Mouse (Mus musculus): ENCODE measurements around the gene Naif1. TPM values are rescaled to one million over a fixed set of nuclear protein-coding genes. Genes with fewer than 3 reads are reported as not detected.

The Naif1 gene
- polyA plus RNA-seq, 1 experiment, result 3.3 TPM

GRCm38 (mm10) chr2:32452441-32452971 lies 2.2 kb downstream of the Naif1 start:
- Histone ChIP-seq H3K4me1 (ENCODE audit: control insufficient read depth, insufficient read depth, low read length) (peaks cover 10% of the 10 kb centered on the region; the same call in 1 of the 2 replicates), H3K27ac (ENCODE audit: insufficient read depth, low read length) (peak overlapping the region; percentile 21; the same call in 1 of the 2 replicates), H3K4me3 (replicated peaks; ENCODE audit: insufficient read depth, low read depth, low read length) (peak overlapping the region; percentile 57), H3K27me3 (ENCODE audit: control insufficient read depth, insufficient read depth, low read length) (no peaks in the 10 kb centered on the region)
- TF ChIP-seq POLR2A (IDR thresholded peaks at IDR 0.05; ENCODE audit: borderline replicate concordance, insufficient read depth, low read length), result no peak
- no peak for TF ChIP-seq CTCF (IDR thresholded peaks at IDR 0.05; ENCODE audit: borderline replicate concordance, insufficient read depth, low read depth, low read length)
- DNase-seq, result peak; percentile 56 to 58
- WGBS, result 92% methylated on average over 16 of the region's 16 CpGs

GRCm38 (mm10) chr2:32453641-32454303 lies 3.5 kb downstream of the Naif1 start:
- no peak for TF ChIP-seq CTCF (IDR thresholded peaks at IDR 0.05; ENCODE audit: borderline replicate concordance, insufficient read depth, low read depth, low read length)
- TF ChIP-seq POLR2A (IDR thresholded peaks at IDR 0.05; ENCODE audit: borderline replicate concordance, insufficient read depth, low read length), result no peak
- Histone ChIP-seq H3K4me3 (replicated peaks; ENCODE audit: insufficient read depth, low read depth, low read length) (no peak overlapping the region), H3K27ac (ENCODE audit: insufficient read depth, low read length) (no peak overlapping the region), H3K4me1 (ENCODE audit: control insufficient read depth, insufficient read depth, low read length) (peaks cover 10% of the 10 kb centered on the region; the same call in 1 of the 2 replicates), H3K27me3 (ENCODE audit: control insufficient read depth, insufficient read depth, low read length) (no peaks in the 10 kb centered on the region)
- DNase-seq, result no peak
- WGBS, result 81% methylated on average over 5 of the region's 5 CpGs

DNA sequence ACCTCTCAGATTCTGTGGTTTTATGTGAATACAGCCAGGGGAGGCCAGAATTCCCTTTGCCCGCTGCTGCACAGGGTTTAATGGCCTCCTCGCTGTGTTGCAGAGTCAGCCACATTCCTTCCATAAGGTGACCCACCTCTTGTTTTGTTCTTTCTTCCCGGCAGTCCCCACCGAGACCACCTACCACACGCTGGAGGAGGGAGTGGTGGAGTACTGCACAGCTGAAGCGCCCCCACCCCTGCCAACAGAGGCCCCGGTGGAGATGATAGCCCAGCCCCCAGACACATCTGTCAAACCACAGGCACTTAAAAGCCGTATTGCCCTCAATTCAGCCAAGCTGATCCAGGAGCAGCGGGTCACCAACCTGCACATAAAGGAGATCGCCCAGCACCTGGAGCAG lies 4.4 kb downstream of the Naif1 start:
- 86% methylated on average over 10 of the region's 10 CpGs for WGBS
- Histone ChIP-seq H3K27me3 (ENCODE audit: control insufficient read depth, insufficient read depth, low read length) (no peaks in the 10 kb centered on the region), H3K4me1 (ENCODE audit: control insufficient read depth, insufficient read depth, low read length) (peaks cover 10% of the 10 kb centered on the region; the same call in 1 of the 2 replicates), H3K4me3 (replicated peaks; ENCODE audit: insufficient read depth, low read depth, low read length) (no peak overlapping the region), H3K27ac (ENCODE audit: insufficient read depth, low read length) (no peak overlapping the region)
- DNase-seq, result no peak
- no peak for TF ChIP-seq CTCF (IDR thresholded peaks at IDR 0.05; ENCODE audit: borderline replicate concordance, insufficient read depth, low read depth, low read length)
- no peak for TF ChIP-seq POLR2A (IDR thresholded peaks at IDR 0.05; ENCODE audit: borderline replicate concordance, insufficient read depth, low read length)

DNA sequence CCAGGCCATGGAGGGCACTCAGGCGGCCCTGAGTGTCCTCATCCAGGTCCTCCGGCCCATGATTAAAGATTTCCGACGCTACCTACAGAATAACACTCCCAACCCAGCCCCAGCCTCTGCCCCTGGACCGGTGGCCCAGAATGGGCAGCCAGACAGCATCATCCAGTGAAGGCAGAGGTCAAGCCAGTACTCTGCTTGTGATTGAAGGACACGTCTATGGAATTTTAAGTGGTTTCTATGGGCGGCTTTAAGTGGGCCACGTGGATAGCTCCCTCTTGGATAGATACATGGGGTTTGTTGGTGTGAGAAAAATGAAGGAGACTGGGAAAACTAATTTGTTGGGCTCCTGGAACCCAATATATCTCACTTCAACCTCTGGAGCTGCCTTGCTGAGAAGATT lies 4.8 kb downstream of the Naif1 start:
- no peak for DNase-seq
- H3K4me3 ChIP-seq (replicated peaks; ENCODE audit: insufficient read depth, low read depth, low read length), result no peak overlapping the region
- no peak for TF ChIP-seq POLR2A (IDR thresholded peaks at IDR 0.05; ENCODE audit: borderline replicate concordance, insufficient read depth, low read length)
- no peak for TF ChIP-seq CTCF (IDR thresholded peaks at IDR 0.05; ENCODE audit: borderline replicate concordance, insufficient read depth, low read depth, low read length)
- 94% methylated on average over 8 of the region's 8 CpGs for WGBS
- no peaks in the 10 kb centered on the region for H3K27me3 ChIP-seq (ENCODE audit: control insufficient read depth, insufficient read depth, low read length)
- H3K4me1 ChIP-seq (ENCODE audit: control insufficient read depth, insufficient read depth, low read length), result peaks cover 10% of the 10 kb centered on the region; the same call in 1 of the 2 replicates
- no peak overlapping the region for H3K27ac ChIP-seq (ENCODE audit: insufficient read depth, low read length)

DNA sequence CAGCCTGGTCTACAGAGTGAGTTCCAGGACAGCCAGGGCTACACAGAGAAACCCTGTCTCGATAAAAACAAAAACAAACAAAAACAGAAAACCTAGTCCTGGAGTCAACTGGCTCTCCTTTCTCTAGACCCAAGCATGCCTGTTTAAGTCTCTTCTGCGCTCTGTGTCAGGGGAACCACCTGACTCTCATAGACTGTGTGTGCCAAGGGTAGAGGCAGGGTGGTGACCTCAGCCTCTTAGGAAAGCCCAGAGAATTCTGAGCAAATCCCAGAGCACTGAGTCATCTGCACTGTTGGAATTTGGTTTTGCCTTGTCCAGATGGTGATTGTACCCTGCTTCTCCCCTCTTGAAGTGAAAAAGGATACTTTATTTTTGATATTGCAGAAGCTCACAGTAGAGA lies 8.0 kb downstream of the Naif1 start:
- Histone ChIP-seq H3K27ac (ENCODE audit: insufficient read depth, low read length) (no peak overlapping the region), H3K4me3 (replicated peaks; ENCODE audit: insufficient read depth, low read depth, low read length) (no peak overlapping the region), H3K27me3 (ENCODE audit: control insufficient read depth, insufficient read depth, low read length) (no peaks in the 10 kb centered on the region), H3K4me1 (ENCODE audit: control insufficient read depth, insufficient read depth, low read length) (no peaks in the 10 kb centered on the region; the same call in 1 of the 2 replicates)
- no peak for TF ChIP-seq POLR2A (IDR thresholded peaks at IDR 0.05; ENCODE audit: borderline replicate concordance, insufficient read depth, low read length)
- no peak for TF ChIP-seq CTCF (IDR thresholded peaks at IDR 0.05; ENCODE audit: borderline replicate concordance, insufficient read depth, low read depth, low read length)
- 72% methylated on average over 2 of the region's 2 CpGs for WGBS
- no peak for DNase-seq

DNA sequence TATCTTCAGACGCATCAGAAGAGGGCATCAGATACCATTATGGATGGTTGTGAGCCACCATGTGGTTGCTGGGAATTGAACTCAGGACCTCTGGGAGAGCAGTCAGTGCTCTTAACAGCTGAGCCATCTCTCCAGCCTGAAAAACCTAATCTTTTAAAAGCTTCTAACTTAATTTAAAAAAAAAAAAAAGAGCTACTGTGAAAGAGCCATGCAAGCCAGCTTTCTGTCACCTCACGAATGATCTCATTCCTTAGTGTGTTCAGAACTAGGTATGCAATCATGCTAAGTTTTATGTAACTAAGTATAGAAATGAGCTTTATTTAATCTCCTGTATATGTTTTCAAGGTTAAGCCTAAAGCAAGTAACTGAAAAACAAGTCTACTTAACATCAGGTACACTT lies 9.4 kb downstream of the Naif1 start:
- no peak for DNase-seq
- TF ChIP-seq CTCF (IDR thresholded peaks at IDR 0.05; ENCODE audit: borderline replicate concordance, insufficient read depth, low read depth, low read length) (no peak), POLR2A (IDR thresholded peaks at IDR 0.05; ENCODE audit: borderline replicate concordance, insufficient read depth, low read length) (no peak)
- no peaks in the 10 kb centered on the region for H3K4me1 ChIP-seq (ENCODE audit: control insufficient read depth, insufficient read depth, low read length)
- 98% methylated on average over 2 of the region's 2 CpGs for WGBS
- no peak overlapping the region for H3K4me3 ChIP-seq (replicated peaks; ENCODE audit: insufficient read depth, low read depth, low read length)
- H3K27me3 ChIP-seq (ENCODE audit: control insufficient read depth, insufficient read depth, low read length), result no peaks in the 10 kb centered on the region
- no peak overlapping the region for H3K27ac ChIP-seq (ENCODE audit: insufficient read depth, low read length)

DNA sequence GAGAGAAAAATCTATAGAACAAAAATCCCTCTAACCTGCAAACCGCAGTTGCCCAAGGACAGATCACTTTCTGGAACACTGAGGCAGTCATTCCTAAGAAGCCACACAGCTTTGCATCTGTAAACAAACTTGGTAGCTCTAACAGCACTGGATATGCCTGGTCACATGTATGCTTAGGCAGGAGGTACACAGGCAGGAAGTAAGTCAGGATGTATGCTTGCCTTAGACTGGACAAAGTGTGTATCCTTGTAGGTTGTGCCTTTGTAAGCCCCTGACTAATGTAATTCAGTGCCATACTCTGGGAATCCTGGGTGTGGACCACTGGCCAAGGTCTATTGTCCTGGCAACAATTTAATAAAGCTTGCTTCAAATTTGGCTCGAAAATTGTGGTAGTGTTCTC lies 13.5 kb downstream of the Naif1 start:
- Histone ChIP-seq H3K27me3 (ENCODE audit: control insufficient read depth, insufficient read depth, low read length) (no peaks in the 10 kb centered on the region), H3K4me3 (replicated peaks; ENCODE audit: insufficient read depth, low read depth, low read length) (no peak overlapping the region), H3K4me1 (ENCODE audit: control insufficient read depth, insufficient read depth, low read length) (no peaks in the 10 kb centered on the region), H3K27ac (ENCODE audit: insufficient read depth, low read length) (no peak overlapping the region)
- 60% methylated on average over 2 of the region's 2 CpGs for WGBS
- TF ChIP-seq POLR2A (IDR thresholded peaks at IDR 0.05; ENCODE audit: borderline replicate concordance, insufficient read depth, low read length), result no peak
- no peak for TF ChIP-seq CTCF (IDR thresholded peaks at IDR 0.05; ENCODE audit: borderline replicate concordance, insufficient read depth, low read depth, low read length)
- no peak for DNase-seq

Data from cerebellum, adult 2 months (tissue).